Mouse (Mus musculus) heart, embryonic 14.5 days (tissue): ENCODE measurements at regions not wholly inside any gene's neighbourhood (a gene's known extent, or its start where the extent isn't known, plus 50 kb on each side); places are given as distances from the start of the nearest gene placed in this dataset.

ENCODE experiments used
- ATAC-seq: fragments of 200-750 bp; cut with Nextera tagmentation; 2 replicates; pipeline ENCODE4 v1.8.0; 2017; ENCODE audit warnings: low read depth, moderate TSS enrichment; ENCODE audit not compliant: insufficient number of reproducible peaks, insufficient read depth, low FRiP score
- H3K27ac ChIP-seq, 2 experiments: fragments of 200-500 bp in 1 of 2; fragments of 300-500 bp in 1 of 2; sonication (generic) in 1 of 2; replicated peaks in 1 of 2; 2 replicates each; pipeline ENCODE4 v1.5.1; 2012 to 2014; ENCODE audit warnings: low read depth in 2 of 2, low read length in 2 of 2, control low read depth in 1 of 2, mild to moderate bottlenecking in 1 of 2, mixed read lengths in 1 of 2; ENCODE audit not compliant: control insufficient read depth in 1 of 2, insufficient read depth in 1 of 2
- H3K27me3 ChIP-seq: fragments of 300-500 bp; sonication (generic); 2 replicates; pipeline ENCODE4 v1.6.1; 2014; ENCODE audit warnings: mild to moderate bottlenecking, low read length, control low read depth; ENCODE audit not compliant: control insufficient read depth, insufficient read depth
- H3K36me3 ChIP-seq: fragments of 300-500 bp; sonication (generic); 2 replicates; pipeline ENCODE4 v1.6.1; 2014; ENCODE audit warnings: mild to moderate bottlenecking, control low read depth, low read length, mixed read lengths; ENCODE audit not compliant: control insufficient read depth, insufficient read depth
- H3K4me1 ChIP-seq, 2 experiments: fragments of 200-500 bp in 1 of 2; fragments of 300-500 bp in 1 of 2; sonication (generic) in 1 of 2; 2 replicates each; pipeline ENCODE4 v1.6.1; 2012 to 2014; ENCODE audit warnings: low read length in 2 of 2, control low read depth in 1 of 2, mixed read lengths in 1 of 2; ENCODE audit not compliant: control insufficient read depth in 2 of 2, insufficient read depth in 2 of 2
- H3K4me2 ChIP-seq: fragments of 300-500 bp; sonication (generic); 2 replicates; pipeline ENCODE4 v1.6.1; 2014; ENCODE audit warnings: mild to moderate bottlenecking, low read length
- H3K4me3 ChIP-seq, 2 experiments: fragments of 200-500 bp in 1 of 2; fragments of 300-500 bp in 1 of 2; sonication (generic) in 1 of 2; 2 replicates each; pipeline ENCODE4 v1.5.1; 2012 to 2014; ENCODE audit warnings: low read length in 2 of 2, mild to moderate bottlenecking in 2 of 2, control low read depth in 1 of 2, low read depth in 1 of 2, moderate library complexity in 1 of 2; ENCODE audit not compliant: control insufficient read depth in 1 of 2, insufficient read depth in 1 of 2
- H3K9ac ChIP-seq: fragments of 300-500 bp; sonication (generic); 2 replicates; pipeline ENCODE4 v1.6.1; 2014; ENCODE audit warnings: mild to moderate bottlenecking, low read length
- H3K9me3 ChIP-seq: fragments of 300-500 bp; sonication (generic); 2 replicates; pipeline ENCODE4 v1.6.1; 2016; ENCODE audit warnings: low read length, control low read depth; ENCODE audit not compliant: control insufficient read depth
- WGBS: fragments of 180-500 bp; shearing (Covaris S2); extraction: QIAGEN DNeasy Blood & Tissue Kit; methylation state at CpG from one replicate; pipeline ENCODE4 v1.1.7; 2014; 5-methylcytosine and 5-hydroxymethylcytosine counted together

- Histone ChIP-seq H3K4me1 (no peaks in the 10 kb centered on the region), H3K27ac (no peak overlapping the region), H3K9me3 (no peaks in the 10 kb centered on the region), H3K27me3 (no peaks in the 10 kb centered on the region), H3K4me2 (no peak overlapping the region), H3K9ac (no peak overlapping the region), H3K4me3 (no peak overlapping the region), H3K36me3 (no peaks in the 10 kb centered on the region)
- ATAC-seq: no peak
- WGBS: 69% methylated on average over 11 of the region's 11 CpGs
Observed at GRCm38 (mm10) chr11:112708119-112708730, 73.8 kb upstream of the Sox9 start.

- Histone ChIP-seq H3K4me1 (peaks cover 0 to 6% of the 10 kb centered on the region in 2 experiments; a peak in 2 of 4 replicates), H3K4me2 (no peak overlapping the region), H3K9me3 (no peaks in the 10 kb centered on the region), H3K27me3 (no peaks in the 10 kb centered on the region), H3K36me3 (no peaks in the 10 kb centered on the region), H3K27ac (no peak overlapping the region), H3K4me3 (no peak overlapping the region), H3K9ac (no peak overlapping the region)
- no peak for ATAC-seq
- WGBS: 75% methylated on average over 5 of the region's 5 CpGs
Observed at GRCm38 (mm10) chr11:112711656-112712055, 70.4 kb upstream of the Sox9 start.

- Histone ChIP-seq H3K27me3 (no peaks in the 10 kb centered on the region), H3K4me1 (peaks cover 4 to 6% of the 10 kb centered on the region in 2 experiments; a peak in 2 of 4 replicates), H3K9me3 (peaks cover 6% of the 10 kb centered on the region; the same call in 1 of the 2 replicates), H3K9ac (no peak overlapping the region), H3K4me2 (no peak overlapping the region), H3K36me3 (no peaks in the 10 kb centered on the region), H3K27ac (no peak overlapping the region), H3K4me3 (no peak overlapping the region)
- 82% methylated on average over 2 of the region's 2 CpGs for WGBS
- no peak for ATAC-seq
Observed at GRCm38 (mm10) chr11:112718547-112718946, 63.5 kb upstream of the Sox9 start.

GRCm38 (mm10) chr11:112720652-112721051 is 61.4 kb upstream of the Sox9 start:
- Histone ChIP-seq H3K9me3 (peaks cover 6% of the 10 kb centered on the region; the same call in 1 of the 2 replicates), H3K36me3 (no peaks in the 10 kb centered on the region), H3K27ac (no peak overlapping the region), H3K9ac (no peak overlapping the region), H3K27me3 (no peaks in the 10 kb centered on the region), H3K4me2 (no peak overlapping the region), H3K4me3 (no peak overlapping the region), H3K4me1 (peaks cover 4 to 6% of the 10 kb centered on the region in 2 experiments; a peak in 2 of 4 replicates)
- ATAC-seq: no peak
- WGBS: 94% methylated on average over 4 of the region's 4 CpGs

- WGBS: 58% methylated on average over 4 of the region's 4 CpGs
- ATAC-seq: no peak
- H3K36me3 ChIP-seq: no peaks in the 10 kb centered on the region
- H3K4me1 ChIP-seq: no peaks in the 10 kb centered on the region; a peak in 1 of 4 replicates
- no peak overlapping the region for H3K27ac ChIP-seq
- H3K4me2 ChIP-seq: no peak overlapping the region
- no peaks in the 10 kb centered on the region for H3K27me3 ChIP-seq
- H3K4me3 ChIP-seq: no peak overlapping the region
- no peak overlapping the region for H3K9ac ChIP-seq
- H3K9me3 ChIP-seq: peaks cover 6% of the 10 kb centered on the region; the same call in 1 of the 2 replicates
Observed at GRCm38 (mm10) chr11:112722936-112723335, 59.1 kb upstream of the Sox9 start.

- Histone ChIP-seq H3K9ac (no peak overlapping the region), H3K27me3 (no peaks in the 10 kb centered on the region), H3K4me2 (no peak overlapping the region), H3K27ac (no peak overlapping the region), H3K4me1 (peaks cover 8 to 10% of the 10 kb centered on the region in 2 experiments), H3K9me3 (no peaks in the 10 kb centered on the region), H3K4me3 (no peak overlapping the region), H3K36me3 (no peaks in the 10 kb centered on the region)
- WGBS: 20% methylated on average over 15 of the region's 15 CpGs
- ATAC-seq: no peak
Observed at GRCm38 (mm10) chr11:112728154-112728952, 53.7 kb upstream of the Sox9 start.
